Mouse (Mus musculus) lung, postnatal 0 days (tissue): Measurements from ENCODE around the gene Map3k15. TPM values are rescaled to one million over a fixed set of nuclear protein-coding genes. Genes with fewer than 3 reads are reported as not detected.
A peak's percentile ranks its signal among the peaks of the same experiment; 100 is the strongest.

Experiments used
- ATAC-seq: fragments of 200-750 bp; cut with Nextera tagmentation; 2 replicates; pipeline ENCODE4 v1.8.0; 2017; ENCODE audit warnings: moderate library complexity
- DNase-seq: peaks from one replicate; pipeline ENCODE4 v3.0.0-alpha.2; 2016; ENCODE audit warnings: low spot score
- H3K27ac ChIP-seq: fragments of 300-500 bp; sonication (generic); 2 replicates; pipeline ENCODE4 v1.5.1; 2014; ENCODE audit warnings: antibody characterized with exemption, mild to moderate bottlenecking, low read length, mixed read lengths
- H3K27me3 ChIP-seq: fragments of 300-500 bp; sonication (generic); replicated peaks from 2 replicates; pipeline ENCODE4 v1.6.1; 2014; ENCODE audit warnings: low read length, mixed read lengths; ENCODE audit not compliant: insufficient read depth
- H3K36me3 ChIP-seq: fragments of 300-500 bp; sonication (generic); 2 replicates; pipeline ENCODE4 v1.6.1; 2014; ENCODE audit warnings: low read length, mixed read lengths; ENCODE audit not compliant: insufficient read depth
- H3K4me1 ChIP-seq: fragments of 300-500 bp; sonication (generic); 2 replicates; pipeline ENCODE4 v1.6.1; 2014; ENCODE audit warnings: antibody characterized with exemption, low read depth, low read length, mixed read lengths; ENCODE audit not compliant: insufficient read depth
- H3K4me2 ChIP-seq: fragments of 300-500 bp; sonication (generic); replicated peaks from 2 replicates; pipeline ENCODE4 v1.6.1; 2014; ENCODE audit warnings: low read depth, mild to moderate bottlenecking, low read length, moderate library complexity, mixed read lengths
- H3K4me3 ChIP-seq: fragments of 300-500 bp; sonication (generic); 2 replicates; pipeline ENCODE4 v1.5.1; 2014; ENCODE audit warnings: low read depth, low read length
- H3K9ac ChIP-seq: fragments of 300-500 bp; sonication (generic); replicated peaks from 2 replicates; pipeline ENCODE4 v1.6.1; 2014; ENCODE audit warnings: low read depth, mild to moderate bottlenecking
- H3K9me3 ChIP-seq: fragments of 300-500 bp; sonication (generic); 2 replicates; pipeline ENCODE4 v1.6.1; 2016; ENCODE audit warnings: low read length, mixed read lengths
- CTCF ChIP-seq: IDR thresholded peaks from 2 replicates; pipeline ENCODE4 v1.5.1; 2016; ENCODE audit warnings: antibody characterized with exemption, mild to moderate bottlenecking
- EP300 ChIP-seq: IDR thresholded peaks from 2 replicates; pipeline ENCODE4 v1.6.1; 2016; ENCODE audit warnings: antibody characterized with exemption, mild to moderate bottlenecking, control low read depth
- WGBS: fragments of 180-500 bp; shearing (Covaris S2); extraction: QIAGEN DNeasy Blood & Tissue Kit; methylation state at CpG from one replicate; pipeline ENCODE4 v1.1.7; 2014; 5-methylcytosine and 5-hydroxymethylcytosine counted together
- polyA plus RNA-seq: library from polyadenylated mRNA; unstranded; fragments of >200 nt; fragmentation: Nextera tagmentation; extraction: Ambion mirVana; gene quantifications from 2 replicates; pipeline ENCODE4 v1.2.1, GENCODE M21; 2015

Gene Map3k15
- polyA plus RNA-seq, result 1.0 and 1.4 TPM in 2 replicates

GRCm38 (mm10) chrX:159988002-159988960 lies at the start of gene Map3k15:
Gene Map3k15, plus strand, starts transcription at chrX:159988433.
- Histone ChIP-seq H3K4me2 (peak within 1 kb of the TSS; percentile 70), H3K27ac (no peak within 1 kb of the TSS), H3K9ac (no peak within 1 kb of the TSS), H3K4me1 (no peaks in the 10 kb centered on the region), H3K27me3 (no peaks in the 10 kb centered on the region), H3K4me3 (peak within 1 kb of the TSS; percentile 34), H3K36me3 (no peaks in the 10 kb centered on the region), H3K9me3 (no peaks in the 10 kb centered on the region)
- DNase-seq (peak; percentile 74), ATAC-seq (peak; percentile 87)
- TF ChIP-seq CTCF, result peak; percentile 76
- TF ChIP-seq EP300, result no peak
- WGBS, result 31% methylated on average over 25 of the region's 108 CpGs

GRCm38 (mm10) chrX:159942569-159942968 lies 45.7 kb upstream of the Map3k15 start:
- H3K9ac ChIP-seq, result no peak overlapping the region
- DNase-seq, result no peak
- ATAC-seq, result no peak
- H3K9me3 ChIP-seq, result no peaks in the 10 kb centered on the region
- no peaks in the 10 kb centered on the region for H3K4me1 ChIP-seq
- H3K27ac ChIP-seq, result no peak overlapping the region
- H3K4me3 ChIP-seq, result no peak overlapping the region
- WGBS, result 67% methylated on average over 2 of the region's 2 CpGs
- H3K36me3 ChIP-seq, result no peaks in the 10 kb centered on the region
- H3K4me2 ChIP-seq, result no peak overlapping the region
- TF ChIP-seq EP300, result no peak
- no peak for TF ChIP-seq CTCF
- H3K27me3 ChIP-seq, result no peaks in the 10 kb centered on the region

GRCm38 (mm10) chrX:159943586-159943985 lies 44.6 kb upstream of the Map3k15 start:
- 75% methylated on average over 1 of the region's 1 CpGs for WGBS
- DNase-seq, result no peak
- no peak for ATAC-seq
- Histone ChIP-seq H3K4me1 (no peaks in the 10 kb centered on the region), H3K27ac (no peak overlapping the region), H3K27me3 (no peaks in the 10 kb centered on the region), H3K9me3 (no peaks in the 10 kb centered on the region), H3K36me3 (no peaks in the 10 kb centered on the region), H3K4me3 (no peak overlapping the region), H3K9ac (no peak overlapping the region), H3K4me2 (no peak overlapping the region)
- no peak for TF ChIP-seq EP300
- no peak for TF ChIP-seq CTCF

GRCm38 (mm10) chrX:159953546-159954429 lies 34.4 kb upstream of the Map3k15 start:
- DNase-seq, result no peak
- Histone ChIP-seq H3K9ac (no peak overlapping the region), H3K4me2 (no peak overlapping the region), H3K27me3 (no peaks in the 10 kb centered on the region), H3K4me3 (no peak overlapping the region), H3K27ac (no peak overlapping the region), H3K36me3 (no peaks in the 10 kb centered on the region), H3K9me3 (no peaks in the 10 kb centered on the region), H3K4me1 (no peaks in the 10 kb centered on the region)
- 77% methylated on average over 7 of the region's 7 CpGs for WGBS
- ATAC-seq, result no peak
- no peak for TF ChIP-seq EP300
- TF ChIP-seq CTCF, result no peak

GRCm38 (mm10) chrX:159954430-159954779 lies 33.8 kb upstream of the Map3k15 start:
- no peak overlapping the region for H3K27ac ChIP-seq
- no peak for TF ChIP-seq EP300
- TF ChIP-seq CTCF, result no peak
- DNase-seq, result no peak
- H3K4me3 ChIP-seq, result no peak overlapping the region
- no peak overlapping the region for H3K4me2 ChIP-seq
- no peaks in the 10 kb centered on the region for H3K27me3 ChIP-seq
- H3K9me3 ChIP-seq, result no peaks in the 10 kb centered on the region
- 62% methylated on average over 4 of the region's 4 CpGs for WGBS
- H3K9ac ChIP-seq, result no peak overlapping the region
- no peaks in the 10 kb centered on the region for H3K36me3 ChIP-seq
- no peak for ATAC-seq
- H3K4me1 ChIP-seq, result no peaks in the 10 kb centered on the region

GRCm38 (mm10) chrX:159955433-159955832 lies 32.8 kb upstream of the Map3k15 start:
- no peaks in the 10 kb centered on the region for H3K4me1 ChIP-seq
- DNase-seq, result no peak
- H3K27ac ChIP-seq, result no peak overlapping the region
- no peak for TF ChIP-seq EP300
- no peak for TF ChIP-seq CTCF
- H3K4me2 ChIP-seq, result no peak overlapping the region
- no peaks in the 10 kb centered on the region for H3K27me3 ChIP-seq
- H3K4me3 ChIP-seq, result no peak overlapping the region
- WGBS, result 77% methylated on average over 6 of the region's 6 CpGs
- no peaks in the 10 kb centered on the region for H3K9me3 ChIP-seq
- no peaks in the 10 kb centered on the region for H3K36me3 ChIP-seq
- ATAC-seq, result no peak
- no peak overlapping the region for H3K9ac ChIP-seq
